Mouse (Mus musculus): ENCODE measurements around the gene Mreg.

Gene Mreg

DNA sequence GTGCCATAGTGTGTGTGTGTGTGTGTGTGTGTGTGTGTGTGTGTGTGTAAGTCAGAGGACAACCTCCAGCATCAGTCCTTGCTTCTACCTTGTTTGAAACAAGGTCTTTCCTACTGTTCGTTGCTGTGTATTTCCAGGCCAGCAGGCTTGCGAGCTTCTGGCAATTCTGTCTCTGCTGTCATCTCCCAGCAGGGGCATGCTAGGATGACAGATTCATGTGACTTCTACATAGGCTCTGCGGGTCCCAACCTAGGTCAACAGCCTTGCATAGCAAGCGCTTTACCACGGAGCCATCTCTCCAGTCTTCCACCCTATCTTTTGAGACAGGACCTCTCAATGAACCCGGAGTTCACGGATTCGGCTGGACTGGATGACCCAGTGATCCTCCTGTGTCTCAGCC, 20.7 kb downstream of the Mreg start:
- no peak for DNase-seq (ENCODE audit: low read depth)

GRCm38 (mm10) chr1:72188142-72188738, 23.9 kb downstream of the Mreg start:
- DNase-seq (ENCODE audit: low read depth), result no peak

GRCm38 (mm10) chr1:72187486-72187885, 24.6 kb downstream of the Mreg start:
- no peak for DNase-seq (ENCODE audit: low read depth)

DNA sequence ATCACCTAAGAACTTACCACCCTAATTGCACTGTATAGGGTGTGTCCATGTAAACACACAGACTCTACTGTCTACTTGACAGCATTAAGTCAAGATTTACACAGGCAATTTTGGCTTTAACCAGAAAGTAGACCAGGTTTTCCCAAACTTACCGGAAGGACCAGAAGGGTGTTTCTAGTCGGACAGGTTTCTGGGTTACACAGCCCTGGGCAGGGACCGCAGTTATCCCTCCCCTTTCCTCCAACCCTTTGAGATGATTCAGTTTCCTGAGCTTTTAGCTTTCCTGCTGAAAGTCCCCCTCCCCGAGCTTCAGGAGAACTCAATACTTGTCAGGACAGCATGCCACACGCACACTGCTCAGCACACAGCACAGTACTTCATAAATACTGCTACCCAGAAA, 26.0 kb downstream of the Mreg start:
- no peak for DNase-seq (ENCODE audit: low read depth)

- DNase-seq (ENCODE audit: low read depth), result no peak
Observed at GRCm38 (mm10) chr1:72183554-72183953, 28.6 kb downstream of the Mreg start.

DNA sequence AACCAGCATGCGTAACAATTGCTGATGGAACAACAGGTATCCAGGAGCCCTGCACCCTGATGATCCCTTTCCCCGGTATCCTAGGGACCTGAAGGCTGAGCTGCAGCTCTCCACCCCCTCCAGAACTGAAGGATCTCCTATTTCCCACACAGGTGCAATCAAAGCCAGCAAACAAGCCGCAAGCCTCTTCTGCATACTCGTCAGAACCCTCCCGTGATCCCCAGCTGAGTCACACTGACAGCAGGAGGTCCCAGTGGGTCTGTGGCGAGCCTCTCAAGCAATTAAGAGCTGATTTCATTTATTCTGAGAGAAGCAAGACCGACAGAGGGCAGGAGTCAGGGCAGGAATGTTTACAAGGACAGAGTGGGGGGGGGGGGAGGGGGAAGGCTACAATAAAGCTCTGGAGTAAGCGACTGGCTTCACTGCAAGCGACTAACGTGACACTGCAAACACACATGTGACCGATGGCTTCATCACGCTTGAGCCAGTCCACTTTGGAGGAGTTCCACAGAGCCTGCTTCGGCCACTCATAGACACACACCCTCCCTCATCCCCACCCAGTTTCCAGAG, 29.1 kb downstream of the Mreg start:
- DNase-seq (ENCODE audit: low read depth), result no peak

DNA sequence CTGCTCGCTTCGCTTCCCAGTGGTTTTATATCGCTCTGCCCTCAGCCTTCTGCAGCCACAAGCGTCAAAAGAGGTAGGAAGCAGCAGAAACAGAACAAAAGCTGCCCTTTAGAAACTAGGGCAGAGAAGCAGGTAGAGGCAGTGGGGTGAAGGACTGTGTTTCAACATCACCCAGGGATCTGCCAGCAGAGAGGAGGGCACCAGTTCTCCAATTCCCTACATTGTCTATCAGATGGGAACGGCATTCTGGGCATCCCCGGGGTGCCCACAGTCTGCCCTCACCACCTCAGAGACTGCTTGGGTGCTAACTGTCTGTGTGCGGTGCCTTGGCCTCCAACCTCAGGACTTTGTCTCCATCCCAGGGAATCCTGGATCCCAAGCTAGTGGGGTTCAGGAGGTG, 32.2 kb downstream of the Mreg start:
- DNase-seq (ENCODE audit: low read depth), result no peak

DNA sequence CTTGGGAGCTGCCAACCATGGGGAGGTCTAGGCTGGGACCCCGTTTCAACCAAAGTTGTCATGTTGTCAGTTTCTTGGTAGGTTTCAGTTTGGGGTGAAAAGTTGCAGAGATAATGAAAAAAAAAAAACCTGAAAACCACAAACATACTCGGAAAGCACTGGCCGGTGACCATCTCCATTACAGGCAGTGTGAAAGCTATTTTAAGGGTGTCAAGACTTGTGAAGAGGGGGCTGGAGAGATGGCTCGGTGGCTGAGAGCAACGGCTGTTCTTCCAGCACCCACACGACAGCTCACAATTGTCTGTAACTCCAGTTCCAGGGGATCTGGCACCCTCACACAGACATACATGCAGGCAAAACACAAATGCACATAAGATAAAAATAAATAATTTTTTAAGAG, 35.9 kb downstream of the Mreg start:
- no peak for DNase-seq (ENCODE audit: low read depth)

DNA sequence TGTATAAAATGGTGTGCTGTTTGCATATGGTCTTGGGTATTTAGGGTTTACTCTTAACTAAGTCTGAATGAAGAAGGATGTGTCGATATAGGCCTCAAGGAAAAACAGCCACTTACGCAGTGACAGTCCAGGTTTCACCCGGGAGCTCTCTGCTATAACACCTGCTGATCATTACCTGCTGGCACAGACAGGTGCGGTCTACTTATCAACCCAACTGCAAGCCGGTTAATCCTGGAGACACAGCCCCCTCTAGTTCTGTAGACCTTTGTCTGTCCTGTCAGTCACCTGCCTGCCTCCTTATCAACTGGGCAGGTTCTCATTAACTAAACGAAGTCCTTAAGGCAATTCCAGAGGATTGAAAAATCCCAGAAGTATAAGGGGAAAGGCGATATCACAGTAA, 37.9 kb downstream of the Mreg start:
- DNase-seq (ENCODE audit: low read depth), result no peak

DNA sequence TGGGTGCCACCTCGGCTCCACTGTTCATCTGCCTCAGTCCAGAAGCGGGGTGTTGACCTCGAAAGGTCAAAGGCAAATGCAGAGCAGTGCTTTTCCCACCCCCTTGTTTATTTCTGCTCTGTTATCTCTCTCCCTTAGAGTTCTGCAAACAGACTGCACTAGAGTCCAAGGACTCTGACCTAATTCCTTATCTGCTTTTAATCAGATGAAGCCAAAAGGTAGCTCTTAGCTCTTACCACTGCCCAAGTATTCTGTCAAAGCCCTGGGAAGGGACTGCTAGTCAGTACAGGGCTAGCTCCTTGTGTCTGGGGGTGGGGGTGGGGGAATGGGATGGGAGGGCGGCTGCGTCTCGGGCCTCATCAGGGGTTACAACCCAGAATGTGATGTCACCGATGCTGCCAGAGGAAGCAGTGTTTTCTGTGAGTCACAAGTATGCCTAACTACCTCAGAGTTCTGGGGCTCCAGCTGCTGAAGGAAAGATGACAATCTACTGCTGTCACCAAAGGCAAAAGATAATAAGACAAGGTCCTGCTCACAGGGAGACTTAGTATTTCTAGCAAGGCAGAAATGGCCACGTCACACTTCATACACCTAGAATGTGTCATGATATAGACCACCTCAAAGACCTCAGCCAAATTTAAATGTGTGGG, 38.6 kb downstream of the Mreg start:
- no peak for DNase-seq (ENCODE audit: low read depth)

GRCm38 (mm10) chr1:72172788-72173187, 39.3 kb downstream of the Mreg start:
- DNase-seq (ENCODE audit: low read depth), result no peak

DNA sequence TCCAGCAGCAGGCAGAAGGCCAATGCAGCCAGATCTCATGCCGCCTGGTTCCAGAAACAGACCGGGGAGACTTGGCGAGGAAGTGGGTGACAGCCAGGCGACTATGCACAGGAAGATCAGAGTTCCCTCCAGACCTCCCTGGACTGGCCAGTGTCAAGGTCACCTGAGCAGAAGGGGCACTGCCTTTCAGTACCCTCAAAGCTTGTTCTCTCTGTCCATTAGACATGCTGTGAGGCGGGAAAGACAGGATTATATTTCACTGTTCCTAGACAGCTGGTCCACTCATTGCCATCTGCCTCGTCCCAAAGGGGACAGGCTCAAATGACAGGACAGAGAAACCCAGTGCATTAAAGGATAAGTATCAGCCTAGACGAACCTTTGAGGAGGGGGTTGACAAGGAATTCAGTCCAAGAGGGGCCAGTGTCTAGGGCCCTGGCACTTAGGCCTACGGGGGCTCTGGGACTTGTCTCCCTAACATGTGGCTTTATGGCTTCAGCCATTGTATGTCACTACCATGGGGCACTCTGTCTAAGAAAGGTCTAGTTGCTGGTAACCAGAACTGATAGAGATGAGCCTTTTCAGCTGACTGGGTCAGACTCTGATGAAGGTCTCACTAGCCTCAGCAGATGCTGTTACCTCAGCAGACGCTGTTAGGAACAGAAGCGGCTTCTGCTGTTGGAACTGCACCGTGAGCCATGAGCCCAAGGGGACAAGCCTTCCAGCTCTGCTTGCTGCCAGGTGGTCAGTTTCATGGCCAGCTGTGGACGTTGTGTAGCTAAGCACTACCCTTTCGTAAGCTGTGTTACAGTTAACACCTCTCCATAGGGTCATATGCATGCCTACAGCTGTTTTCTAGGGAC, 40.9 kb downstream of the Mreg start:
- no peak for DNase-seq (ENCODE audit: low read depth)

DNA sequence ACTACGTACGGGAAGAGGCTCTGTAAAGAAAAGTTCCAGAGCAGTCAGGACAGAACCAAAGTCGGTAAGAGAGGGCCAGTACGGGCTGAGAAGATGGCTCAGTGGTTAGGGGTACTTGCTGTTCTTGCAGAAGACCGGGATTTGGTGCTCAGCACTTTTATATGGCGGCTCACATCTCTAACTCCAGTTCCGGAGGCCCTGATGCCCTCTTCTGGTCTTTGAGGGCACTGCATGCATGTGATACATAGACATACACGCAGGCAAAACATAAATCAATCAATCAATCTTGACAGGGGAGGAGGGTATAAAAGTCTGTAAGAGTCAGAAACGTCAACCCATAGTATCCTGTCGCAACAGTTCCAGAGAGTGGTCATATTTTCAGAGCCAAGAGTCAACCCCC, 45.1 kb downstream of the Mreg start:
- DNase-seq (ENCODE audit: low read depth), result no peak

- DNase-seq (ENCODE audit: low read depth), result no peak
Observed at GRCm38 (mm10) chr1:72166468-72166814, 45.7 kb downstream of the Mreg start.

DNA sequence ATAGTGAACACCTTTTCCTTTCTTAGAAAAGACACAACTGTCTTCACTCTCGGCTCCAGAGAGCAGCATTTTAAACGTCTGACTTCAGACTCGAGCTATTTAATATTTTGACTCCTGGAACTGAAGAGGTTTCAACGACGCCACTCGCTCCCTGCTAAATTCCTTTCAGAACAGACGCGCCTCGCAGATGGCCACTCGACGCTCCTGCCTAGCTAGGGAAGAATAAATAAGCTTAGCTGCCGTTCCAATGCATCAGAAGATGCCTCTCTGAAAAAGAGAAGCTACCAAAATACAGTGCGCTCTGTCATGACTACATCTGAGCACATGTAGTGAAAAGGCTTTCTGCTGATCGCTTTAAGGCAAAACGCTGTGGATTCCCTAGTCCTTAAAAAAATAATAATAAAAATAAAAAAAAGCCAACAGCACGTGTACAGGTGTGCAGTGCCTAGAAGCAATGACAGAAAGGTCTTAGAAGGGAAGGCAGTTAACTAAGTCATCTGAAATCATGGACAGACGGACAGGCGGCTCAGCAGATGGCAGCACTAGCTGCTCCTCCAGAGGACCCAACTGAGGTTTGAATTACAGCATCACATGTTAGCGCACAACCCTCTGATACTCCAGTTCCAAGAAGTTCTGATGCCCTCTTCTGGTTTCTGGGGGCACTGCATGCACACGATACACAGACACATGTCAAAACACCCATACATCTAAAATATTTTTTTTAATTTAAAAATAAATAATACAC, 46.2 kb downstream of the Mreg start:
- DNase-seq (ENCODE audit: low read depth), result no peak

DNA sequence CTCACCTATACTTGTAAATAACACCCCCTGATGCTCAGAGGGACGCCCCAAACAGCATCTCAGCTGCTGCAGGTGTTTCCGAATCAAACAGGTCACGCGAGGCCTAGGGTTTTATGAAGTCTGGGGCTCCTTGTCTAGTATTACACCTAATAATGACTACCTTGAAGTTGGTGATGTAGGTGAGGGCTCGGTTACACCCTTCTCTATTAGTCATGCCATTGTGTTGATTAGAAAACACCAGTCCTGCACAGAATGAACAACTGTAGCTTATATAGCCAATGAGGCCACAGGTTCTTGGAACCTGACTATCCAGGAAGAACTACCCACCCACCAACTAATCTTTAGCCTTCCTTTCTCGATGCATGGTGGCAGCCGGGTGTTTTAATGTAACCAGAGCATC, 51.8 kb downstream of the Mreg start:
- DNase-seq (ENCODE audit: low read depth), result no peak

DNA sequence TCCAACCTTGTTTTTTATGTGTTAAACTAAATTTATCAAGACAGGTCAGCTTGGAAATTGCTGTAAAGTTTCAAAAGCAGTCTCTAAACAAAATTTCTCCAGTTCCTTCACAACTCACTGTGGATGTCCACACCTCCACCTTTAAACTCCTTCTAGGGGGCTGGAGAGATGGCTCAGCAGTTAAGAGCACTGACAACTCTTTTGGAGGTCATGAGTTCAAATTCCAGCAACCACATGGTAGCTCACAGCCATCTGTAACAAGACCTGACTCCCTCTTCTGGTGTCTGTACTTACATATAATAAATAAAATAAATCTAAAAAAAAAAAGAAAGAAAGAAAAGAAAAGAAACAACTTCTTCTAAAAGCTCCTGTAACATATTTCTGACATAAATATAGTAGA, 67.1 kb downstream of the Mreg start:
- no peak for DNase-seq (ENCODE audit: low read depth)

DNA sequence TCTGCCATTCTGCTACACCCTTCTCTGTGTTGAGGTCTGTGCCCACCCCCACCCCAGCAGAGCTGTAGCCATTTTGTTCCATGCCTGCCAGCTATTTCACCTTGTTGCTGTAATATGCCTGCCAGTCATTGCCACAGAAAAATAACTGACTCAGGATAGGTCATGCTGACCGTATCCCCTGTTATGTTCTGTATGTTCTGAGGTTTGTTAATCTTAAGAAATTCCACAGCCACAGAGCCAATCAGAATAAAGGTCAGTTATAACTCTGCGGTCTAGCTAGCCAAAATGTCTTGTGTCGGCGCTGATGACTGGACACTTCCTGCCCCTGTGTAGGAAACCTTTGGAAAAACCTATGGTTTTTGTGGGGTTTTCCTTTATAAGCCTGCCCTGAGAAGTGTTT, 67.7 kb downstream of the Mreg start:
- no peak for DNase-seq (ENCODE audit: low read depth)

DNA sequence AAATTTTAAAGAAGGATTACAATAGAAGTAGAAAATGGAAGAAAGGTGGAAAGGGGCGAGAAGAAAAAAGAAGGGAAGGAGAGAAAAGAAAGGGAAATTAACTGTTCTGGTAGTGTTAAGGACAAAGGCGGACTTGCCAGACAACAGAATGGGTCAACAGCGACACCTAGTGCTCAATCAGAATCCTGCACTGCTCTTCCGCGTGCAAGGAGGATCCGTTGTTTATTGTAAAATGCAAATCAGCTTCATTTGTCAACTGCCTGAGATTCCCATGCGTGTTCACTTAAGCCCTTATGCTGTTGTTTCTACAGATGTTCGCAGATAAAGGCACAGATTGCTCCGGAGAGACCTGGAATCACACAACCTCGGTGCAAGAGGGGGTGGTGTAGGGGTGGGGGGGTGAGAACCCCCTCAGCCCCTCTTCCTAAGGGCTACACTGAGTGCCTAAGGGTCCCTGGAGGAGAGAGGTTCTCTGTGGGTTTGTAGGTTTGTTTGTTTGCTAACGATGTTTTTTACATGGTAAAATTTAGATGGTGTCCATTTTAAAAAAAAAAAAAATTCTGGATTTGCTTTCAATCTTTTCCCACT, 70.1 kb downstream of the Mreg start:
- DNase-seq (ENCODE audit: low read depth), result peak; percentile 50

GRCm38 (mm10) chr1:72136101-72136500, 76.0 kb downstream of the Mreg start:
- DNase-seq (ENCODE audit: low read depth), result no peak

DNA sequence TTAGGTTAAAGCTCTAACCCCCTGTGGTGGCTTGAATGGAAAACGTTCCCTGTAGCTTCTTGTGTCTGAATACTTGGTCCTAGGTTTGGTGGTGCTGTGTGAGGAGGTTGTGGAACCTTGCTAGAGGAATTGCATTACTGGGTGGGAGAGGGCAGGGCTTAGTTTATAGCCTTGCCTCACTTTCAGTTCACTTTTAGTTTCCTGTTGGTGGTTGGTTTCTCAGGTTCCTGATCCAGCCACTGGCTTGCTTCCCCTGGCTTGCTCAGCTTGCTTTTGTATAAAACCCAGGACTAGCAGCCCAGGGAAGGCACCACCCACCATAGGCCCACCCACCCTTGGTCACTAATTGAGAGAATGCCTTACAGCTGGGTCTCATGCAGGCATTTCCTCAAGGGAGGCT, 77.6 kb downstream of the Mreg start:
- DNase-seq (ENCODE audit: low read depth), result no peak
